In the genomic region with DNA sequence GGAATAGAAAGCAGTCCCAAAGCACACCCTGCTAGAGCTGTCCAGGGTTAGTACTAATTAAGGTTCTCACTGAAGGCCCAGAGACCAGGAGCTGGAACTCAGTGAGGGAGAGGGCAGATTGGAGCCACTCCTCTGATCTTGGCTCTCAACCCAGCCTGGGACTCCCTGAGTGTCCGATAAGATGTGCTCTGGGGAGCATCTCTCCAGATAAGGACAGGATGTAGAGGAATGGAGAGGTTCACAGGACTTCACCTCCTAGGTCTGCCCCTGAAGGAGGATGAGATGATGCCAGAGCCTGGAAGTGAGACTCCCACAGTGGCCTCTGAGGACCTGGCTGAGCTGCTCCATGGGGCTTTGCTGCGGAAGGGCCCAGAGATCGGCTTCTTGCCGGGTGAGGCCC, we compare ENCODE assay signal across 16 mouse cellular contexts. TPM values are rescaled to one million over a fixed set of nuclear protein-coding genes. Genes with fewer than 3 reads are reported as not detected.
DNase-seq lines count a peak whose midpoint lies in the region; ATAC-seq and TF ChIP-seq lines count a peak whose summit lies in the region.
"Had no signal": no experiment of that assay in that cellular context is flagged by ENCODE, and none has a peak within 500 bp of the region (broad histone marks: within the 10 kb centered on the region; RNA-seq: fewer than 3 reads in every experiment).

No protein-coding gene starts in this region.

- peaks cover 20% of the 10 kb centered on the region for H3K4me1 ChIP-seq in cerebellum, adult 2 months (ENCODE audit: control insufficient read depth, insufficient read depth, low read length)
- peaks cover 35% of the 10 kb centered on the region for H3K4me1 ChIP-seq in embryonic facial prominence, embryonic 10.5 days
- no peaks in the 10 kb centered on the region for H3K4me1 ChIP-seq in hindbrain, embryonic 11.5 days (replicated peaks; ENCODE audit: control insufficient read depth, insufficient read depth, low read length)
- H3K4me1 ChIP-seq in midbrain, embryonic 14.5 days (ENCODE audit: control insufficient read depth, insufficient read depth, low read length), result peaks cover 30% of the 10 kb centered on the region

- peak overlapping the region; percentile 97 for H3K4me2 ChIP-seq in hindbrain, embryonic 11.5 days (replicated peaks; ENCODE audit: low read depth, low read length)
- H3K4me2 ChIP-seq in midbrain, embryonic 14.5 days (ENCODE audit: low read length), result peak overlapping the region; percentile 98
- H3K4me2 ChIP-seq: heart, embryonic 12.5 days; lung, embryonic 15.5 days had no signal

- H3K36me3 ChIP-seq in embryonic facial prominence, embryonic 10.5 days (replicated peaks), result 0 out of 2 replicates have a peak, but pooled peaks cover 5% of the 10 kb centered on the region
- H3K36me3 ChIP-seq in hindbrain, embryonic 11.5 days (ENCODE audit: control insufficient read depth, insufficient read depth, low read length), result no peaks in the 10 kb centered on the region
- peaks cover 24% of the 10 kb centered on the region for H3K36me3 ChIP-seq in midbrain, embryonic 14.5 days (ENCODE audit: control insufficient read depth, insufficient read depth, low read length)
- H3K36me3 ChIP-seq: heart, embryonic 12.5 days; lung, embryonic 15.5 days had no signal

- no peaks in the 10 kb centered on the region for H3K27me3 ChIP-seq in cerebellum, adult 2 months (ENCODE audit: control insufficient read depth, insufficient read depth, low read length)
- peaks cover 60% of the 10 kb centered on the region for H3K27me3 ChIP-seq in embryonic facial prominence, embryonic 10.5 days (replicated peaks; ENCODE audit: low read depth, poor library complexity, severe bottlenecking)
- H3K27me3 ChIP-seq in hindbrain, embryonic 11.5 days (ENCODE audit: control insufficient read depth, insufficient read depth, low read length), result peaks cover 20% of the 10 kb centered on the region
- no peaks in the 10 kb centered on the region for H3K27me3 ChIP-seq in midbrain, embryonic 14.5 days (ENCODE audit: control insufficient read depth, insufficient read depth, low read length)

- H3K27ac ChIP-seq in cerebellum, adult 2 months (ENCODE audit: insufficient read depth, low read length), result peak overlapping the region; percentile 96
- no peak overlapping the region for H3K27ac ChIP-seq in embryonic facial prominence, embryonic 10.5 days (replicated peaks)
- no peak overlapping the region for H3K27ac ChIP-seq in hindbrain, embryonic 11.5 days (ENCODE audit: low read depth, low read length)
- H3K27ac ChIP-seq in midbrain, embryonic 14.5 days (replicated peaks; ENCODE audit: low read depth, low read length), result peak overlapping the region; percentile 95; the same call in 1 of the 2 replicates
- H3K27ac ChIP-seq: lung, embryonic 15.5 days had no signal

- WGBS in cerebellum, adult 2 months, result 5% methylated on average over 4 of the region's 4 CpGs
- WGBS in embryonic facial prominence, embryonic 10.5 days, result 20% methylated on average over 4 of the region's 4 CpGs
- 19% methylated on average over 4 of the region's 4 CpGs for WGBS in hindbrain, embryonic 11.5 days
- WGBS in midbrain, embryonic 14.5 days, result 22% methylated on average over 4 of the region's 4 CpGs

- ATAC-seq in hindbrain, embryonic 11.5 days (ENCODE audit: low FRiP score), result no peak
- no peak for ATAC-seq in midbrain, embryonic 14.5 days (ENCODE audit: low FRiP score, low TSS enrichment)
- no peak for ATAC-seq in CD4-positive, CD25-positive, alpha-beta regulatory T cell, adult 4 months

- no peak for TF ChIP-seq CTCF in cerebellum, adult 2 months (IDR thresholded peaks at IDR 0.05; ENCODE audit: borderline replicate concordance, insufficient read depth, low read depth, low read length)

- no peaks in the 10 kb centered on the region for H3K9me3 ChIP-seq in embryonic facial prominence, embryonic 10.5 days
- no peaks in the 10 kb centered on the region for H3K9me3 ChIP-seq in hindbrain, embryonic 11.5 days (ENCODE audit: control insufficient read depth, low read length)
- no peaks in the 10 kb centered on the region for H3K9me3 ChIP-seq in midbrain, embryonic 14.5 days (ENCODE audit: control insufficient read depth, low read length)
- H3K9me3 ChIP-seq: heart, embryonic 12.5 days; lung, embryonic 15.5 days had no signal

- DNase-seq in cerebellum, adult 2 months, result peak; percentile 45 to 52
- no peak for DNase-seq in cerebellum, adult 11 months
- DNase-seq in embryonic facial prominence, embryonic 10.5 days (ENCODE audit: low spot score), result no peak
- no peak for DNase-seq in hindbrain, embryonic 11.5 days (ENCODE audit: low spot score)
- no peak for DNase-seq in midbrain, embryonic 14.5 days
- DNase-seq in embryo, embryonic 10 days (ENCODE audit: low spot score), result no peak
- no peak for DNase-seq in lung, postnatal 25 days (ENCODE audit: low spot score)
- DNase-seq: adrenal gland, adult 8-10 months; kidney, postnatal 25 days; layer of hippocampus, postnatal 36 days; liver had no signal

- TF ChIP-seq POLR2A in cerebellum, adult 2 months (IDR thresholded peaks at IDR 0.05; ENCODE audit: borderline replicate concordance, insufficient read depth, low read length), result no peak

- H3K4me3 ChIP-seq in cerebellum, adult 2 months (replicated peaks; ENCODE audit: insufficient read depth, low read depth, low read length), result peak overlapping the region; percentile 84
- H3K4me3 ChIP-seq in embryonic facial prominence, embryonic 10.5 days, result peak overlapping the region; percentile 67; the same call in 1 of the 2 replicates
- peak overlapping the region; percentile 46 for H3K4me3 ChIP-seq in hindbrain, embryonic 11.5 days (ENCODE audit: low read depth, low read length)
- H3K4me3 ChIP-seq in midbrain, embryonic 14.5 days (replicated peaks; ENCODE audit: low read depth, low read length), result peak overlapping the region; percentile 64
- H3K4me3 ChIP-seq: erythroblast, embryonic 14.5 days; heart, embryonic 12.5 days; lung, embryonic 15.5 days had no signal

- H3K9ac ChIP-seq in hindbrain, embryonic 11.5 days (ENCODE audit: low read depth, low read length), result peak overlapping the region; percentile 47
- H3K9ac ChIP-seq in midbrain, embryonic 14.5 days (replicated peaks; ENCODE audit: low read length), result peak overlapping the region; percentile 81
- H3K9ac ChIP-seq: heart, embryonic 12.5 days; lung, embryonic 15.5 days had no signal

RNA-seq across cellular contexts. Expression of gene Sez6l2, which starts 1.4 kb away (rescaled TPM):
- 359 and 364 TPM in 2 replicates for polyA plus RNA-seq in cerebellum, adult 2 months (2012; rRNA removed)
- polyA plus RNA-seq in embryonic facial prominence, embryonic 10.5 days (2016; fragmentation: Nextera tagmentation; extraction: Ambion mirVana), result 0.77 and 1.2 TPM in 2 replicates
- polyA plus RNA-seq in hindbrain, embryonic 11.5 days (2014; fragmentation: Nextera tagmentation; extraction: Ambion mirVana), result 13.2 and 14.2 TPM in 2 replicates
- polyA plus RNA-seq in midbrain, embryonic 14.5 days (2014; fragmentation: Nextera tagmentation; extraction: Ambion mirVana), result 59.1 and 66.9 TPM in 2 replicates
- polyA plus RNA-seq in CD4-positive, CD25-positive, alpha-beta regulatory T cell, adult 4 months (2017; shearing (Covaris generic)), result 1 to 10 TPM; 1.5 to 1.8 TPM

RNA-seq across cellular contexts. Expression of gene Asphd1, which starts 2.4 kb away (rescaled TPM):
- polyA plus RNA-seq in cerebellum, adult 2 months (2012; rRNA removed), result 41.8 and 42.4 TPM in 2 replicates
- polyA plus RNA-seq in embryonic facial prominence, embryonic 10.5 days (2016; fragmentation: Nextera tagmentation; extraction: Ambion mirVana), result 0.14 and 0.15 TPM in 2 replicates
- polyA plus RNA-seq in hindbrain, embryonic 11.5 days (2014; fragmentation: Nextera tagmentation; extraction: Ambion mirVana), result 0.90 and 0.92 TPM in 2 replicates
- 6.5 and 7.0 TPM in 2 replicates for polyA plus RNA-seq in midbrain, embryonic 14.5 days (2014; fragmentation: Nextera tagmentation; extraction: Ambion mirVana)
- polyA plus RNA-seq in CD4-positive, CD25-positive, alpha-beta regulatory T cell, adult 4 months (2017; shearing (Covaris generic)), result under 1 TPM; 0.48 to 0.51 TPM
- polyA plus RNA-seq: erythroblast, embryonic 14.5 days; heart, embryonic 12.5 days; spleen, adult 2 months had no signal

RNA-seq across cellular contexts. Expression of gene Kctd13, which starts 23.1 kb away (rescaled TPM):
- polyA plus RNA-seq in cerebellum, adult 2 months (2012; rRNA removed), result 130 and 140 TPM in 2 replicates
- 20.2 and 21.3 TPM in 2 replicates for polyA plus RNA-seq in embryonic facial prominence, embryonic 10.5 days (2016; fragmentation: Nextera tagmentation; extraction: Ambion mirVana)
- polyA plus RNA-seq in hindbrain, embryonic 11.5 days (2014; fragmentation: Nextera tagmentation; extraction: Ambion mirVana), result 30.1 and 33.5 TPM in 2 replicates
- 98.6 and 106 TPM in 2 replicates for polyA plus RNA-seq in midbrain, embryonic 14.5 days (2014; fragmentation: Nextera tagmentation; extraction: Ambion mirVana)
- polyA plus RNA-seq in CD4-positive, CD25-positive, alpha-beta regulatory T cell, adult 4 months (2017; shearing (Covaris generic)), result 1 to 10 TPM; 5.5 to 8.9 TPM

RNA-seq across cellular contexts. Expression of gene Cdipt, which starts 24.0 kb away (rescaled TPM):
- 255 and 281 TPM in 2 replicates for polyA plus RNA-seq in cerebellum, adult 2 months (2012; rRNA removed)
- 79.9 and 85.2 TPM in 2 replicates for polyA plus RNA-seq in embryonic facial prominence, embryonic 10.5 days (2016; fragmentation: Nextera tagmentation; extraction: Ambion mirVana)
- polyA plus RNA-seq in hindbrain, embryonic 11.5 days (2014; fragmentation: Nextera tagmentation; extraction: Ambion mirVana), result 68.9 and 69.5 TPM in 2 replicates
- polyA plus RNA-seq in midbrain, embryonic 14.5 days (2014; fragmentation: Nextera tagmentation; extraction: Ambion mirVana), result 101 and 106 TPM in 2 replicates
- 100 to 1,000 TPM; 121 to 152 TPM for polyA plus RNA-seq in CD4-positive, CD25-positive, alpha-beta regulatory T cell, adult 4 months (2017; shearing (Covaris generic))

RNA-seq across cellular contexts. Expression of gene Cdiptos, which starts 24.2 kb away (rescaled TPM):
- 0.92 and 1.1 TPM in 2 replicates for polyA plus RNA-seq in cerebellum, adult 2 months (2012; rRNA removed)
- polyA plus RNA-seq in embryonic facial prominence, embryonic 10.5 days (2016; fragmentation: Nextera tagmentation; extraction: Ambion mirVana), result 0.50 and 0.77 TPM in 2 replicates
- polyA plus RNA-seq in hindbrain, embryonic 11.5 days (2014; fragmentation: Nextera tagmentation; extraction: Ambion mirVana), result 0.63 and 0.93 TPM in 2 replicates
- polyA plus RNA-seq in midbrain, embryonic 14.5 days (2014; fragmentation: Nextera tagmentation; extraction: Ambion mirVana), result 1.1 and 1.3 TPM in 2 replicates
- polyA plus RNA-seq in CD4-positive, CD25-positive, alpha-beta regulatory T cell, adult 4 months (2017; shearing (Covaris generic)), result 1 to 10 TPM in 1 of 2 experiments, under 1 TPM in 1; 0.32 to 1.1 TPM
- polyA plus RNA-seq: erythroblast, embryonic 14.5 days had no signal

Comparison
In these comparisons a context has a peak if more than half of its experiments do, and no peak if none do; other contexts are left out.
1. DNase-seq: peak in cerebellum, adult 2 months (2 of 2); none in cerebellum, adult 11 months (single experiment), embryonic facial prominence, embryonic 10.5 days (single experiment), hindbrain, embryonic 11.5 days (single experiment), midbrain, embryonic 14.5 days (single experiment), embryo, embryonic 10 days (single experiment) and lung, postnatal 25 days (single experiment).
2. H3K27ac ChIP-seq: peak in cerebellum, adult 2 months (single experiment) and midbrain, embryonic 14.5 days (single experiment); none in embryonic facial prominence, embryonic 10.5 days (single experiment) and hindbrain, embryonic 11.5 days (single experiment).
3. Peak in every context shown above with its lines, with median percentiles within 50 percentile points of each other: H3K4me3 ChIP-seq.